Mouse (Mus musculus): ENCODE results near the gene Plxnc1.

Plxnc1 gene

DNA sequence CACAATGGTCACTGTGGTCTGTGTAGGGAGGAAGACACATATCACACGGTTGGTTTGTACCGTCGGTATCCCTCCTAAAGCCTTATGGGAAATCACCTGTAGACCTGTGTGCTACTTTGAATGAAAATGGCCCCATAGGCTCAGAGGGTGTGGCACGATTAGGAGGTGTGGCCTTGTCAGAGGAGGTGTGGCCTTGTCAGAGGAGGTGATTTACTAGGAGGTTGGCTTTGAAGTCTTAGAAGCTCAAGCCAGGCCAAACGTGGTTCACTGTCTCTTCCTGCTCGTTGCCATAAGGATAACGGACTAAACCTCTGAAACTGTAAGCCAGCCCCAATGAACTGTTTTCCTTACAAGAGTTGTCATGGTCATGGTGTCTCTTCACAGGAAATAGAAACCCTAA lies 73.5 kb downstream of the Plxnc1 start:
- DNase-seq (ENCODE audit: low spot score in 2 of 2) = no peak

GRCm38 (mm10) chr10:94866995-94867856 lies 77.4 kb downstream of the Plxnc1 start:
- DNase-seq (ENCODE audit: low spot score in 2 of 2) = no peak

GRCm38 (mm10) chr10:94865206-94865605 lies 79.4 kb downstream of the Plxnc1 start:
- DNase-seq (ENCODE audit: low spot score in 2 of 2) = no peak

- DNase-seq (ENCODE audit: low spot score in 2 of 2) = no peak
These were observed 80.3 kb downstream of the Plxnc1 start for GRCm38 (mm10) chr10:94864199-94864928.

GRCm38 (mm10) chr10:94863251-94863650 lies 81.4 kb downstream of the Plxnc1 start:
- DNase-seq (ENCODE audit: low spot score in 2 of 2) = no peak

DNA sequence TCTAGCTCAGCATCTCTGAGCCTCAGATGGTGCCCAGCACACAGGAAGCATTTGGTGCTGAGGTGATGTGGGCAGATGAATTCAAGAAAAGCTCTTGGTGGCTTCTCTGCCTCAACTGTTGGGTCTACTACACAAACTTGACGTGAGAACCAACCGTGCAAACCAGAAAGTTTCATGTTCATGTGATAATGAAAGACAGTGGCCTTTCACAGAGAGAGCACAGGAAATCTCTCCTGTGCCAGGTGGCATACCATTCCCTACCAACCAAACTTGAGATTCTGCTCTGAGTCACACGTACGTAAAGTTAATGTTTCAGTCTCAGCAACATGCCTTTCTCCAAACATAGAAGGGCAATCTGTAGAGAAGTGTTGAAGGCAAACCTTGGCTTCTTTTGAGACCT lies 83.8 kb downstream of the Plxnc1 start:
- DNase-seq (ENCODE audit: low spot score in 2 of 2) = no peak

GRCm38 (mm10) chr10:94858277-94859033 lies 86.2 kb downstream of the Plxnc1 start:
- DNase-seq (ENCODE audit: low spot score in 2 of 2) = no peak

GRCm38 (mm10) chr10:94850565-94850964 lies 94.1 kb downstream of the Plxnc1 start:
- no peak for DNase-seq (ENCODE audit: low spot score in 2 of 2)

DNA sequence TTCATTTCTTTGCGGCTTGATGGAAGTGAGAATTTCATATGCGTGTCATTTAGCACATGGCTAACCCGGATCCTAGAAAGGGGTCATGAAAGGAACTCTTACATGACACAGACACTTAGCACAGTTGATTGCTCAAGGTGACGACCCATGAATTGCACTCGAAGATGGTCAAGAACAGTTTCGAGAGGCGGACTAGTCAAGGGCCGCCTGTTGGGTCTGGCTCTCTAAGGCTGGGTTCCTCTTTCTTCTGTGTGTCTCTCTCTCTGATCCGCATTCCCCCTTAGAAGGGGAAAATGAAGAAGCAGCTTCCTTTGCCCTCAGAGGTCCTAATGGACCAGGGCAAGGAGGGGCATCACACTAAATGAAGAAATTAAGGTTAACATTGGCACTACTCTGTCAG lies 94.7 kb downstream of the Plxnc1 start:
- no peak for DNase-seq (ENCODE audit: low spot score in 2 of 2)

GRCm38 (mm10) chr10:94849360-94849759 lies 95.3 kb downstream of the Plxnc1 start:
- no peak for DNase-seq (ENCODE audit: low spot score in 2 of 2)

- no peak for DNase-seq (ENCODE audit: low spot score in 2 of 2)
These were observed 96.3 kb downstream of the Plxnc1 start for GRCm38 (mm10) chr10:94848344-94848743.

GRCm38 (mm10) chr10:94846501-94847105 lies 98.0 kb downstream of the Plxnc1 start:
- DNase-seq (ENCODE audit: low spot score in 2 of 2) = no peak

- no peak for DNase-seq (ENCODE audit: low spot score in 2 of 2)
These were observed 99.9 kb downstream of the Plxnc1 start for GRCm38 (mm10) chr10:94844692-94845091.

DNA sequence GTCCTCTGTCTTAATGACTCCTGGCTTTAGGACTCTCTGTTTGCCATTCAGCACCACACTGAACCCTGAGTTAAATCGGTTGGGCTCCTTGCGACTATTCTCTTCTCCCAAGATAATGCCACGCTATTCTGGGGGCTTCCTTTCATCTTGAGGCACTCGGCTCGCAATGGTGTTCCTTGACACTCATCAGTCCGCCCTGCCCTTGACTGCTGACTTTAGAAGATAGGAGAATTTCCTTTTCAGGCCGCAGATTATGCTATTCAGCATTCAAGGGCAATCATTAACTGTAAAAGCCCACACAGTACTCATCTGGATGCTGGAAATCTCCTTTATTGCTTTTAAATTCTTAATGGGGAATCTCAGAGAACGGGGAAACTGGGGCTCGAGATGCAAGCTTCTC lies 108.8 kb downstream of the Plxnc1 start:
- no peak for DNase-seq (ENCODE audit: low spot score in 2 of 2)

DNA sequence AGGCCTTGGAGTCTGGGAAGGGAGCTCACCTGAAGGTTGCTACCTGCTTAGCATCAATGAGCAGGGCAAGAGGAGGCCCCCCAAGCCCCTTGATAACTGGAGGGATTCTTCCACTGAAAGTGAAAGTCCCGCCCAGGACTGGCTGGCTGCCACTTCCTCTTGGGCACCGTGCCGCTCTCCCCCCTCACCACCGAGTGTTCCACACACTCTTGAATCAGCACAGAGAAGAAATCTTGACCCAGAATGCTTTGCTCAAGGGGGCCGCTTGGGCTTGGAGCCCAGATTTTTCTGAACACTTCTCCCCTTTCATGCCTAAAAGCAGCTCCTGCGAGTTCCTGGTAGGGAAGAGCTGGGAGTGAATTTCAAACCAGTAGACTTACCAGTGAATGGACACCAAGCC lies 115.2 kb downstream of the Plxnc1 start:
- peak; percentile 55 to 93 for DNase-seq (ENCODE audit: low spot score in 2 of 2)

DNA sequence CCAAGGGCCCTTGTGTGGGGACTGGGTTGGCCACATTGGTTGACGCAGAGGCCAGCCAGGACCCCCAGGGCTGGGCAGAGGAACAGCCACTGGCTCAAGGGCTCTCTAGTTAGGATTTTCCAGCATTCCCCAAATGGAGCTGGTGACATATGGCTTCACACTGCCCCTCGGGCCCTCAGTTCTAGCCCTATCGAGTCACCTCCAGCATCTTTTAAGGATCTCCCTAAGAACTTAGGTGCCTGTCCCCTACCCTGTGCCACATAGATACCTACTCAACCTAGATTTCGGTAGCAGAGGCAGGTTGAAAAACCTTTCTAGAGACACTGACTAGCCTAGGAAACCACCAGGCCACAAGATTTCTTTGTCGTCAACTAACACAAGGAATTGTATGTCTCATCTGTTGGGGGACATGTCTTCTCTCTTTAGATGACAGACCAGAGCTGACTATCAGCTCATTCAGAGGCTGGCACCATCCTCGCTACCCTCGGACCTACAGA lies 115.9 kb downstream of the Plxnc1 start:
- no peak for DNase-seq (ENCODE audit: low spot score in 2 of 2)

GRCm38 (mm10) chr10:94827890-94828733 lies 116.5 kb downstream of the Plxnc1 start:
- DNase-seq (ENCODE audit: low spot score in 2 of 2) = no peak

DNA sequence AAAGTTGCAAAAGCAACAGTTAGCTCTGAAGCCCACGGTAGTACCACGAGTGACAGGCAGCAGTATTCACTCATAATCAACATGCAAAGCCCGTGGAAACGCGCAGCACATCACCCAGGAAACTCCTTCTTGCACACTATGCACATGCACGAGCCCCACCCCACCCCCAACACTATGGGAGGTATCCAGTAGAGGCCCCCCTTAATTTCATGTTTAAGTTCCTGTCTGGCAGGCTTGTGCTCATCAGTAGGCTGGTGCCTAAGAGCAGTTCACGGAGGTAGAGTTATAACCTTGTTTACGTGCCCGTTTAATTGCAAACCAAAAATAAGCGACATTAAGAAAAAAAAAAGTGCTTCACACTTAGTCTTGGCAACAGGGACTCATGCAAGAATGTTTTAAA lies 117.3 kb downstream of the Plxnc1 start:
- no peak for DNase-seq (ENCODE audit: low spot score in 2 of 2)

GRCm38 (mm10) chr10:94826436-94826835 lies 118.2 kb downstream of the Plxnc1 start:
- DNase-seq (ENCODE audit: low spot score in 2 of 2) = no peak

- DNase-seq (ENCODE audit: low spot score in 2 of 2) = no peak
These were observed 118.7 kb downstream of the Plxnc1 start for GRCm38 (mm10) chr10:94825951-94826350.
